Mouse (Mus musculus): ENCODE measurements around the gene C130032M10Rik. TPM values are rescaled to one million over a fixed set of nuclear protein-coding genes. Genes with fewer than 3 reads are reported as not detected.

C130032M10Rik gene
- polyA plus RNA-seq, 2 experiments: 1.9 to 3.4 TPM

GRCm38 (mm10) chr9:114547643-114548077 is 32.2 kb downstream of the C130032M10Rik start:
- no peaks in the 10 kb centered on the region for H3K36me3 ChIP-seq (ENCODE audit: control insufficient read depth, insufficient read depth, low read length)
- H3K27me3 ChIP-seq (ENCODE audit: control insufficient read depth, insufficient read depth, low read length): no peaks in the 10 kb centered on the region
- 37% methylated on average over 6 of the region's 6 CpGs for WGBS
- no peak overlapping the region for H3K27ac ChIP-seq (replicated peaks; ENCODE audit: low read depth, low read length)
- H3K9me3 ChIP-seq (ENCODE audit: control insufficient read depth, low read length): no peaks in the 10 kb centered on the region
- no peak overlapping the region for H3K4me2 ChIP-seq (replicated peaks; ENCODE audit: low read depth, low read length, severe bottlenecking)
- no peak for DNase-seq (ENCODE audit: low spot score)
- ATAC-seq (ENCODE audit: low FRiP score, low read depth): no peak
- TF ChIP-seq POLR2A (IDR thresholded peaks at IDR 0.05; ENCODE audit: borderline replicate concordance, extremely low read depth, insufficient read depth, insufficient read length): no peak
- H3K9ac ChIP-seq (ENCODE audit: low read depth, low read length, severe bottlenecking): no peak overlapping the region
- H3K4me3 ChIP-seq (replicated peaks; ENCODE audit: low read length): no peak overlapping the region
- H3K4me1 ChIP-seq (ENCODE audit: control insufficient read depth, insufficient read depth, low read length): peaks cover 19% of the 10 kb centered on the region

GRCm38 (mm10) chr9:114548496-114548895 is 33.0 kb downstream of the C130032M10Rik start:
- H3K4me2 ChIP-seq (replicated peaks; ENCODE audit: low read depth, low read length, severe bottlenecking): no peak overlapping the region
- peaks cover 19% of the 10 kb centered on the region for H3K4me1 ChIP-seq (ENCODE audit: control insufficient read depth, insufficient read depth, low read length)
- TF ChIP-seq POLR2A (IDR thresholded peaks at IDR 0.05; ENCODE audit: borderline replicate concordance, extremely low read depth, insufficient read depth, insufficient read length): no peak
- H3K4me3 ChIP-seq (replicated peaks; ENCODE audit: low read length): no peak overlapping the region
- ATAC-seq (ENCODE audit: low FRiP score, low read depth) (no peak), DNase-seq (ENCODE audit: low spot score) (no peak)
- no peaks in the 10 kb centered on the region for H3K9me3 ChIP-seq (ENCODE audit: control insufficient read depth, low read length)
- H3K27me3 ChIP-seq (ENCODE audit: control insufficient read depth, insufficient read depth, low read length): no peaks in the 10 kb centered on the region
- H3K9ac ChIP-seq (ENCODE audit: low read depth, low read length, severe bottlenecking): no peak overlapping the region
- H3K36me3 ChIP-seq (ENCODE audit: control insufficient read depth, insufficient read depth, low read length): no peaks in the 10 kb centered on the region
- no peak overlapping the region for H3K27ac ChIP-seq (replicated peaks; ENCODE audit: low read depth, low read length)
- 44% methylated on average over 4 of the region's 4 CpGs for WGBS

GRCm38 (mm10) chr9:114549117-114549516 is 33.6 kb downstream of the C130032M10Rik start:
- H3K27ac ChIP-seq (replicated peaks; ENCODE audit: low read depth, low read length): no peak overlapping the region
- WGBS: 35% methylated on average over 5 of the region's 5 CpGs

GRCm38 (mm10) chr9:114550033-114550432 is 34.5 kb downstream of the C130032M10Rik start:
- no peak for TF ChIP-seq POLR2A (IDR thresholded peaks at IDR 0.05; ENCODE audit: borderline replicate concordance, extremely low read depth, insufficient read depth, insufficient read length)
- no peak overlapping the region for H3K27ac ChIP-seq (replicated peaks; ENCODE audit: low read depth, low read length)
- H3K4me2 ChIP-seq (replicated peaks; ENCODE audit: low read depth, low read length, severe bottlenecking): no peak overlapping the region
- no peaks in the 10 kb centered on the region for H3K27me3 ChIP-seq (ENCODE audit: control insufficient read depth, insufficient read depth, low read length)
- H3K9ac ChIP-seq (ENCODE audit: low read depth, low read length, severe bottlenecking): no peak overlapping the region
- H3K36me3 ChIP-seq (ENCODE audit: control insufficient read depth, insufficient read depth, low read length): no peaks in the 10 kb centered on the region
- 40% methylated on average over 6 of the region's 6 CpGs for WGBS
- H3K9me3 ChIP-seq (ENCODE audit: control insufficient read depth, low read length): no peaks in the 10 kb centered on the region
- H3K4me3 ChIP-seq (replicated peaks; ENCODE audit: low read length): no peak overlapping the region
- no peak for DNase-seq (ENCODE audit: low spot score)
- peaks cover 13% of the 10 kb centered on the region for H3K4me1 ChIP-seq (ENCODE audit: control insufficient read depth, insufficient read depth, low read length)
- no peak for ATAC-seq (ENCODE audit: low FRiP score, low read depth)

More at GRCm38 (mm10) chr9:114549117-114549516, 33.6 kb downstream of the C130032M10Rik start:
- ATAC-seq (ENCODE audit: low FRiP score, low read depth) (no peak), DNase-seq (ENCODE audit: low spot score) (no peak)
- no peak for TF ChIP-seq POLR2A (IDR thresholded peaks at IDR 0.05; ENCODE audit: borderline replicate concordance, extremely low read depth, insufficient read depth, insufficient read length)
- Histone ChIP-seq H3K4me3 (replicated peaks; ENCODE audit: low read length) (no peak overlapping the region), H3K27me3 (ENCODE audit: control insufficient read depth, insufficient read depth, low read length) (no peaks in the 10 kb centered on the region), H3K4me1 (ENCODE audit: control insufficient read depth, insufficient read depth, low read length) (peaks cover 15% of the 10 kb centered on the region), H3K9ac (ENCODE audit: low read depth, low read length, severe bottlenecking) (no peak overlapping the region), H3K36me3 (ENCODE audit: control insufficient read depth, insufficient read depth, low read length) (no peaks in the 10 kb centered on the region), H3K4me2 (replicated peaks; ENCODE audit: low read depth, low read length, severe bottlenecking) (no peak overlapping the region), H3K9me3 (ENCODE audit: control insufficient read depth, low read length) (no peaks in the 10 kb centered on the region)

- TF ChIP-seq POLR2A (IDR thresholded peaks at IDR 0.05; ENCODE audit: borderline replicate concordance, extremely low read depth, insufficient read depth, insufficient read length): no peak
- Histone ChIP-seq H3K27me3 (ENCODE audit: control insufficient read depth, insufficient read depth, low read length) (no peaks in the 10 kb centered on the region), H3K9ac (ENCODE audit: low read depth, low read length, severe bottlenecking) (no peak overlapping the region), H3K9me3 (ENCODE audit: control insufficient read depth, low read length) (no peaks in the 10 kb centered on the region), H3K4me3 (replicated peaks; ENCODE audit: low read length) (no peak overlapping the region), H3K27ac (replicated peaks; ENCODE audit: low read depth, low read length) (no peak overlapping the region), H3K4me1 (ENCODE audit: control insufficient read depth, insufficient read depth, low read length) (peaks cover 7% of the 10 kb centered on the region), H3K4me2 (replicated peaks; ENCODE audit: low read depth, low read length, severe bottlenecking) (no peak overlapping the region), H3K36me3 (ENCODE audit: control insufficient read depth, insufficient read depth, low read length) (no peaks in the 10 kb centered on the region)
- ATAC-seq (ENCODE audit: low FRiP score, low read depth): no peak
- no peak for DNase-seq (ENCODE audit: low spot score)
Observed at GRCm38 (mm10) chr9:114553828-114554227, 38.3 kb downstream of the C130032M10Rik start.
